Mouse (Mus musculus) heart, adult 2 months (tissue): Measurements from ENCODE around the gene Phf19.

ENCODE experiments used
- CTCF ChIP-seq: fragments of 200-600 bp; IDR thresholded peaks from 2 replicates; pipeline ENCODE4 v1.8.1; 2022; ENCODE audit warnings: antibody characterized with exemption, mild to moderate bottlenecking, moderate library complexity
- POLR2A ChIP-seq: fragments of 200-500 bp; IDR thresholded peaks from 2 replicates; pipeline ENCODE4 v1.6.1; 2011; ENCODE audit warnings: mild to moderate bottlenecking, low read depth, low read length, control low read depth; ENCODE audit not compliant: insufficient read depth

DNA sequence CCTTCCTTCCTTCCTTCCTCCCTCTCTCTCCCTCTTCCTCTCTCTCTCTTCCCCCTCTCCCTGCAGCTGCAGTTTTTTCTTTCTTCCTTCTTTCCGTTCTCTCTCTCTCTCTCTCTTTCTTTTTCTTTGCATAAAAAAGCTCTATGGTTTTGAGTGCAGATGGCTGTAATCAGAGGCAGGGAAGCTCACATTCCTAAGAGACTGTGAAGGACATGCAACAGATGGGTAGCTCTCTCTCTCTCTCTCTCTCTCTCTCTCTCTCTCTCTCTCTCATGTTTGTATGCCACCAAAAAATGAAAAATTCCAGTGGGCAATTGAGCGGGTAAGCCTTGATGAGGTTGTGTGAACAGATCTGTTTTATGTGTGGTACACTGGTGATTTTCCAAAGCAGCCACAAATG is 29.6 kb downstream of the Phf19 start:
- no peak for TF ChIP-seq POLR2A
- no peak for TF ChIP-seq CTCF
